Mouse (Mus musculus): ENCODE data around the gene Gm11214.

GRCm38 (mm10) chr4:63681557-63681956 lies 18.4 kb upstream of the Gm11214 start:
- TF ChIP-seq GATA1 (IDR thresholded peaks at IDR 0.05; ENCODE audit: low read length) (no peak), TAL1 (IDR thresholded peaks at IDR 0.05; ENCODE audit: low read length) (no peak)
